Mouse (Mus musculus): Measurements from ENCODE around the gene Tgm1.

GRCm38 (mm10) chr14:55651528-55651927, 62.2 kb downstream of the Tgm1 start:
- TF ChIP-seq CTCF (conservative IDR thresholded peaks at IDR 0.05; ENCODE audit: insufficient read depth, insufficient read length, low read depth, low read length) (no peak), POLR2A (IDR thresholded peaks at IDR 0.05; ENCODE audit: low read depth, low read length) (no peak)

All from kidney, adult 2 months (tissue).